Mouse (Mus musculus) lung, adult 2 months (tissue): Measurements from ENCODE around the gene Ift43.

Experiments used
- CTCF ChIP-seq: fragments of 200-500 bp; IDR thresholded peaks from 2 replicates; pipeline ENCODE4 v1.5.1; 2011; ENCODE audit warnings: mild to moderate bottlenecking, low read length, control low read depth; ENCODE audit not compliant: insufficient read depth
- POLR2A ChIP-seq: fragments of 200-500 bp; IDR thresholded peaks from 2 replicates; pipeline ENCODE4 v1.6.1; 2011; ENCODE audit warnings: low read depth, mild to moderate bottlenecking, control low read depth, low read length, borderline replicate concordance; ENCODE audit errors: extremely low read depth

DNA sequence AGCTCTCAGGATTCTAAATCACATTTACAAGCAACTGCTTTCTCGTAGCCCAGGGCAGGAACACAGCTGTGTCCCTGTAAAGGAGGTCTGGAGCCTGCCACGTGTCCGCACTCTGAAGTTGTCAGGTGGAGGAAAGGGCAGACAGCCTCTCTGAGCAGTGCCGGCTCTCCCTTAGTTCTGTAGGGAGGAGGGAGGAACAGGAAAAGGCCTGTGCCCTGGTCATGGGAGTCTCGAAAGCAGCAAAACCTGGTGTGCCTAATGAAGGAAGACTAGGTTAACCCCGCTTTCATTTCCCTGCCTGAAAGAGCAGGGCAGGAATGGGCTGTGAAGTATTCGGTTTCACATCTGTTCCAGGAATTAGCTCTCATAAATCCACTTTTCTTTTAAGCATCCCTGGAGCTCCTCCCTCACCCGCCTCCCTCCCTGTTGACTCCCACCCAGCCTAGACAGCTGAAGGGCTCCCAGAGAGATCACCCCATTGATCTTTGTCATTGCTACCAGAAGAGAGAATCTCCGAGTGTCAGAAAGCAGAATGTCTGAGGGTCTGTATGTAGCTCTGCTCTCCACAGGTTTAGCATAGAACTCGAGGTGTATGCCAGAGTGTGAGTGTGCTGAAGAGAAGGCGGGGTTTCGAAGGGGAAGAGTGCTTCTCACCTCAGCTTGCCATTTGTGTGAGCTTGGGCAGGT lies 45.0 kb upstream of the Ift43 start:
- TF ChIP-seq CTCF = no peak
- TF ChIP-seq POLR2A = no peak
